Mouse (Mus musculus) C2C12 (cell line): Measurements from ENCODE around the gene Slc36a3.

Experiments
- CTCF ChIP-seq: IDR thresholded peaks from one replicate; pipeline ENCODE4 v1.5.1; 2011; ENCODE audit not compliant: control insufficient read depth, insufficient read depth, insufficient read length
- MAX ChIP-seq: IDR thresholded peaks from one replicate; pipeline ENCODE4 v1.6.1; 2011; ENCODE audit warnings: mild to moderate bottlenecking, control low read depth
- MYOD1 ChIP-seq: IDR thresholded peaks from one replicate; pipeline ENCODE4 v1.6.1; 2011; ENCODE audit warnings: low read depth; ENCODE audit not compliant: control insufficient read depth, insufficient read length
- USF1 ChIP-seq: IDR thresholded peaks from one replicate; pipeline ENCODE4 v1.6.1; 2011; ENCODE audit warnings: low read depth, mild to moderate bottlenecking, control low read depth, moderate library complexity

DNA sequence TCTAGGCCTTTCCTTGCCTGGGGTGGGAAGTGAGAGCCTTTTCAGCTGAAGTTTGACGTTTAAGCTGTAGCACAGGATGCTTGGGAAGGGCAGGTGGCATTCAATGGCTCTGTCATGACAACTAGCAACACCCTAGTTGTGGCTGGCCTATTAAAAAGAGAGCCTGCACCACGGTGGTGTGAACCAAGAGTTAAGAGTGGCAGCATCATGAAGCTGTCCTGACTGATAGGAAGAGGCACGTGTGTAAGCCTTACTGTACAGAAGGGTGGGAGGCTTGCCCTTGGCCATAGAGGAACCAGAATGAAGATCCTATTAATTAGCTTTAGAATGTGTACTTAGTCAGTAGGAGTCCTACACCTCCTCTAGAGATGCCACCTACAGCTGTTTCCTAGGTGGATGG is 23.1 kb downstream of the Slc36a3 start:
- TF ChIP-seq CTCF (no peak), USF1 (no peak), MAX (no peak), MYOD1 (no peak)
